Mouse (Mus musculus): ENCODE results near the gene Pkd1. TPM values are rescaled to one million over a fixed set of nuclear protein-coding genes. Genes with fewer than 3 reads are reported as not detected.

The Pkd1 gene
- total RNA-seq, 2 experiments from 2014 or later, result 89.1 to 97.5 TPM

GRCm38 (mm10) chr17:24642791-24643343 is 93.2 kb downstream of the Pkd1 start:
- intact Hi-C loops (cut with DNase I), result no loop called here
- H3K4me3 ChIP-seq, result peak overlapping the region; percentile 7; the same call in 1 of the 2 replicates
- peak overlapping the region; percentile 85; the same call in 1 of the 2 replicates for H3K27ac ChIP-seq
- DNase-seq (ENCODE audit: extremely low spot score in 1 of 2, low spot score in 2 of 2), result no peak
- TF ChIP-seq CTCF (IDR thresholded peaks at IDR 0.05), result no peak

- DNase-seq (ENCODE audit: extremely low spot score in 1 of 2, low spot score in 2 of 2), result no peak
- no peak for TF ChIP-seq CTCF (IDR thresholded peaks at IDR 0.05)
- H3K27ac ChIP-seq, result peak overlapping the region; percentile 85
- intact Hi-C loops (cut with DNase I), result no loop called here
- H3K4me3 ChIP-seq, result peak overlapping the region; percentile 28
Measured at GRCm38 (mm10) chr17:24644030-24644715, 94.5 kb downstream of the Pkd1 start.

- DNase-seq (ENCODE audit: extremely low spot score in 1 of 2, low spot score in 2 of 2), result peak in 1 of 2 experiments; percentile 29
- no peak for TF ChIP-seq CTCF (IDR thresholded peaks at IDR 0.05)
- intact Hi-C loops (cut with DNase I), result no loop called here
- H3K4me3 ChIP-seq, result peak overlapping the region; percentile 28; the same call in 1 of the 2 replicates
- peak overlapping the region; percentile 85 for H3K27ac ChIP-seq
Measured at GRCm38 (mm10) chr17:24644875-24645721, 95.5 kb downstream of the Pkd1 start.

GRCm38 (mm10) chr17:24645916-24646315 is 96.3 kb downstream of the Pkd1 start:
- H3K4me3 ChIP-seq, result no peak overlapping the region
- intact Hi-C loops (cut with DNase I), result no loop called here
- H3K27ac ChIP-seq, result peak overlapping the region; percentile 85
- no peak for DNase-seq (ENCODE audit: extremely low spot score in 1 of 2, low spot score in 2 of 2)
- no peak for TF ChIP-seq CTCF (IDR thresholded peaks at IDR 0.05)

Small RNAs within 50 kb of the gene (microRNA-seq; reads per million reads assigned to microRNA genes)
- 10.5 to 21.2 reads per million in 2 experiments for gene Gm24589

Other genes starting within 250 kb of the Pkd1 start
- 1 to 10 TPM; 1.3 to 1.7 TPM for gene Abca17, start 198.8 kb upstream of the Pkd1 start, total RNA-seq (2021)
- 10 to 100 TPM; 76.7 to 78.5 TPM for gene Abca3, start 197.9 kb upstream of the Pkd1 start, total RNA-seq (2021)
- 100 to 1,000 TPM; 131 to 142 TPM for gene Rnps1, start 135.3 kb upstream of the Pkd1 start, total RNA-seq (2021)
- 10 to 100 TPM; 24.4 to 26.2 TPM for gene Eci1, start 123.2 kb upstream of the Pkd1 start, total RNA-seq (2021)
- 10 to 100 TPM in 1 of 2 experiments, 1 to 10 TPM in 1; 6.8 to 14.8 TPM for gene Dnase1l2, start 106.7 kb upstream of the Pkd1 start, total RNA-seq (2021)
- gene E4f1, start 79.5 kb upstream of the Pkd1 start, total RNA-seq (2021), result 10 to 100 TPM; 37.7 to 41.7 TPM
- 10 to 100 TPM; 65.8 to 69.6 TPM for gene Pgp, start 79.4 kb upstream of the Pkd1 start, total RNA-seq (2021)
- 1 to 10 TPM; 1.7 to 1.9 TPM for gene Bricd5, start 76.0 kb upstream of the Pkd1 start, total RNA-seq (2021)
- 10 to 100 TPM; 34.5 to 37.1 TPM for gene Mlst8, start 70.8 kb upstream of the Pkd1 start, total RNA-seq (2021)
- 100 to 1,000 TPM; 134 to 144 TPM for gene Caskin1, start 61.2 kb upstream of the Pkd1 start, total RNA-seq (2021)
- 10 to 100 TPM; 81.3 to 85.3 TPM for gene Traf7, start 21.9 kb upstream of the Pkd1 start, total RNA-seq (2021)
- gene Rab26, start 15.6 kb upstream of the Pkd1 start, total RNA-seq (2021), result 10 to 100 TPM; 53.6 to 54.1 TPM
- 100 to 1,000 TPM; 140 to 159 TPM for gene Tsc2, start 82.8 kb downstream of the Pkd1 start, total RNA-seq (2021)
- 1 to 10 TPM; 5.5 to 5.7 TPM for gene Nthl1, start 82.8 kb downstream of the Pkd1 start, total RNA-seq (2021)
- 10 to 100 TPM; 50.2 to 51.0 TPM for gene Slc9a3r2, start 100.5 kb downstream of the Pkd1 start, total RNA-seq (2021)
- gene Npw, start 108.6 kb downstream of the Pkd1 start, total RNA-seq (2021), result 1 to 10 TPM in 1 of 2 experiments, under 1 TPM in 1; 0.58 to 1.4 TPM
- 10 to 100 TPM; 41.6 to 49.0 TPM for gene Zfp598, start 119.9 kb downstream of the Pkd1 start, total RNA-seq (2021)
- 100 to 1,000 TPM; 177 to 188 TPM for gene Syngr3, start 140.1 kb downstream of the Pkd1 start, total RNA-seq (2021)
- 10 to 100 TPM; 20.0 to 23.2 TPM for gene Gfer, start 146.3 kb downstream of the Pkd1 start, total RNA-seq (2021)
- gene Noxo1, start 146.4 kb downstream of the Pkd1 start, total RNA-seq (2021), result 1 to 10 TPM; 3.2 to 3.9 TPM
- 10 to 100 TPM; 24.7 to 26.4 TPM for gene Tbl3, start 157.8 kb downstream of the Pkd1 start, total RNA-seq (2021)
- gene Rnf151, start 168.2 kb downstream of the Pkd1 start, total RNA-seq (2021), result 1 to 10 TPM in 1 of 2 experiments, not detected in 1; 1.1 TPM
- 100 to 1,000 TPM; 284 to 288 TPM for gene Rps2, start 168.3 kb downstream of the Pkd1 start, total RNA-seq (2021)
- 100 to 1,000 TPM; 208 to 222 TPM for gene Ndufb10, start 174.6 kb downstream of the Pkd1 start, total RNA-seq (2021)
- under 1 TPM; 0.34 to 0.68 TPM for gene Rpl3l, start 178.0 kb downstream of the Pkd1 start, total RNA-seq (2021)
- gene Msrb1, start 186.8 kb downstream of the Pkd1 start, total RNA-seq (2021), result 10 to 100 TPM; 31.8 to 34.7 TPM
- gene Hs3st6, start 203.2 kb downstream of the Pkd1 start, total RNA-seq (2021), result under 1 TPM; 0.28 to 0.29 TPM